Mouse (Mus musculus): Measurements from ENCODE around the gene Cfap97d1.
A peak's percentile ranks its signal among the peaks of the same experiment; 100 is the strongest.

Cfap97d1 gene

GRCm38 (mm10) chr11:102008954-102009637 is 25.0 kb downstream of the Cfap97d1 start:
- DNase-seq (ENCODE audit: low spot score in 2 of 2): no peak

- no peak for DNase-seq (ENCODE audit: low spot score in 2 of 2)
Observed at GRCm38 (mm10) chr11:102010140-102010539, 26.1 kb downstream of the Cfap97d1 start.

- no peak for DNase-seq (ENCODE audit: low spot score in 2 of 2)
Observed at GRCm38 (mm10) chr11:102011510-102011909, 27.4 kb downstream of the Cfap97d1 start.

GRCm38 (mm10) chr11:102013201-102013600 is 29.1 kb downstream of the Cfap97d1 start:
- DNase-seq (ENCODE audit: low spot score in 2 of 2): no peak

- no peak for DNase-seq (ENCODE audit: low spot score in 2 of 2)
Observed at GRCm38 (mm10) chr11:102015472-102015871, 31.4 kb downstream of the Cfap97d1 start.

- DNase-seq (ENCODE audit: low spot score in 2 of 2): no peak
Observed at GRCm38 (mm10) chr11:102016136-102016535, 32.1 kb downstream of the Cfap97d1 start.

GRCm38 (mm10) chr11:102019736-102020135 is 35.7 kb downstream of the Cfap97d1 start:
- no peak for DNase-seq (ENCODE audit: low spot score in 2 of 2)

GRCm38 (mm10) chr11:102021196-102021595 is 37.1 kb downstream of the Cfap97d1 start:
- DNase-seq (ENCODE audit: low spot score in 2 of 2): no peak

- no peak for DNase-seq (ENCODE audit: low spot score in 2 of 2)
Observed at GRCm38 (mm10) chr11:102023406-102023805, 39.3 kb downstream of the Cfap97d1 start.

- no peak for DNase-seq (ENCODE audit: low spot score in 2 of 2)
Observed at GRCm38 (mm10) chr11:102024084-102024758, 40.1 kb downstream of the Cfap97d1 start.

GRCm38 (mm10) chr11:102024875-102025274 is 40.8 kb downstream of the Cfap97d1 start:
- DNase-seq (ENCODE audit: low spot score in 2 of 2): no peak

GRCm38 (mm10) chr11:102025354-102025753 is 41.3 kb downstream of the Cfap97d1 start:
- DNase-seq (ENCODE audit: low spot score in 2 of 2): no peak

- DNase-seq (ENCODE audit: low spot score in 2 of 2): no peak
Observed at GRCm38 (mm10) chr11:102025991-102026660, 42.0 kb downstream of the Cfap97d1 start.

- peak; percentile 19 to 51 for DNase-seq (ENCODE audit: low spot score in 2 of 2)
Observed at GRCm38 (mm10) chr11:102026694-102027360, 42.7 kb downstream of the Cfap97d1 start.

GRCm38 (mm10) chr11:102027361-102028017 is 43.4 kb downstream of the Cfap97d1 start:
- no peak for DNase-seq (ENCODE audit: low spot score in 2 of 2)

GRCm38 (mm10) chr11:102028087-102028816 is 44.2 kb downstream of the Cfap97d1 start, which contains the start of gene Mpp3:
Gene Mpp3, minus strand, starts transcription at chr11:102028461.
- no peak for DNase-seq (ENCODE audit: low spot score in 2 of 2)

GRCm38 (mm10) chr11:102029304-102029703 is 45.2 kb downstream of the Cfap97d1 start:
- no peak for DNase-seq (ENCODE audit: low spot score in 2 of 2)

- DNase-seq (ENCODE audit: low spot score in 2 of 2): no peak
Observed at GRCm38 (mm10) chr11:102029966-102030365, 45.9 kb downstream of the Cfap97d1 start.

GRCm38 (mm10) chr11:102031149-102031548 is 47.1 kb downstream of the Cfap97d1 start:
- no peak for DNase-seq (ENCODE audit: low spot score in 2 of 2)

- no peak for DNase-seq (ENCODE audit: low spot score in 2 of 2)
Observed at GRCm38 (mm10) chr11:102033055-102033591, 49.0 kb downstream of the Cfap97d1 start.

GRCm38 (mm10) chr11:102034887-102035286 is 50.8 kb downstream of the Cfap97d1 start:
- no peak for DNase-seq (ENCODE audit: low spot score in 2 of 2)

All from urinary bladder, postnatal 36 days (tissue).